Mouse (Mus musculus): ENCODE results near the gene Stab2.

DNA sequence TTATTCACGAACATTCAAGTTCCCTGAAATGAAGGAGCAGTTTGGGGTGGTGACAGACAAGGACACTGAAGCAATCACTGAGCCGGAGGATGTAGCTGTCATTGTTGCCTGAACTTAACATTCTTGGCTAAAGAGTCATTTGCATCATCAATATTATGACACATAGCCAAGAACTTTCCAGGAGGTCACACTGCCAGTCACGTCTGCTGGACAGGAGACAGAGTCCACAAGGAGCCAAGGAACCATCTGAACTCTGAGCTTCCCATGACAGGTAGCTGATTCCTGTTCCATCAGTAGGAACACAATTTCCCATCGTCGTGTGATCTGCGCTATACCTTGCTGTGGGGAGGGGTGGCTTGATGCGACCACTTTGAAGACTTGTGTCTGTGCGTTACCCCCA is 24.9 kb upstream of the Stab2 start:
- TF ChIP-seq CTCF (conservative IDR thresholded peaks at IDR 0.05; ENCODE audit: insufficient read depth, insufficient read length, low read depth, low read length), result no peak
- no peak for TF ChIP-seq POLR2A (IDR thresholded peaks at IDR 0.05; ENCODE audit: low read depth, low read length)
